Mouse (Mus musculus): ENCODE measurements around the gene Hs2st1.
A peak's percentile ranks its signal among the peaks of the same experiment; 100 is the strongest.

Hs2st1 gene

DNA sequence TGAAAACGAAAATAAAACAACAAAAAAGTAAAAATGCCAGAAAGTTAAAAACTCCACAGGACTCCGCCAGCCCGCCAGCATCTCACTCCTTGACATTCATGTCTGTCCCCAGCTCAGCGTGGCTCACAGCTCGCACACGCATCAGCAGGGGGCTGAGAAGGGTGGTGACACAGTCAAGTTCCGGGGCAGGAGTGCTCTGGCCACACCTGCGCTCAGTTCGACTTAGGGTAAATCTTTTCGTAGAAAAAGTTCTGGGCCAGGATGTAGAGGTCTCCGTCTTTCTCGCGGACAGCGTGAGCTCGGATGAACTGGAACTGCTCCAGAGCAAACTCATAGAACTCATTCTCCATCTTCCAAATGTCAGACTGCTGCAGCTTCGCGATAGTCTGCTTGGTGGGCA lies 135.7 kb downstream of the Hs2st1 start:
- peak; percentile 49 for DNase-seq

DNA sequence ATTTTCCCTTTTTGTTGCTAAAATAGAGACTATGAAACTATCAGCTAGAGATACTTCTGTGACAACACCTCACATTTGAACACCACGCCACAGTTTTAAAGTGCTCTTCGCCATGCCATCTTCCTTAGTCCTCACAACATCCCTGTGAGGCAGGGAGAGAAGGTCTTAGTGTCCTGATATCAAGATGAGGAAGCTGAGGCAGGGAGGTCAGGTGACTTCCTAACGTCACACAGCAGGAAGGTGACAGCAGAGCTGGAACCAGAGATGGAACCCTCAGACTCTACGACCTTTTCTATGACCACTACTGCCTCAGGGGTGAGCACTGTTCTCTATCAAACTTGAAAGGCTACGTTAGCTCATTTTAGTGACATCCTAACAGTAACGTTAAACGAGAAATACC lies 136.9 kb downstream of the Hs2st1 start:
- peak; percentile 33 for DNase-seq

DNA sequence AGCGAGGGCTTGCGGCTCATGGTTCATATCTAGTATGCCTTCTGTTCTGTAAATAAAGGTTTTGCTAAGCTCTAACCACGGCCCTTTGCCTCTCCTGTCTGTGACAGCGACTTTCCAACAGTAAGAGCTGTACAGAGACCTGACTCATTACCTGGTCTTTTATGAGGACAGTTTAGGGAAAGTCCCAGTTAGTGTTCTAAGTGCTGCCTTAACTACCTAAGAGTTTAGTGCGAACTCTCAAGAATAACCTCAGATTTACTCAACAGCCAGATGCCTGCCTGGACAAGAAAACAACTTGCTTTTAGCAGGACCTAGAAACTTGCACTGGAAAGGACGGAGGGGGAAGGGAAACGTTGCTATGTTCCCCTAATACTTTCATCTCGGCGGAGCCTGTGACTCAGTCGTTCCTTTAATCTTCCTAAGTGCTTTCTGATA lies 137.8 kb downstream of the Hs2st1 start:
- no peak for DNase-seq

DNA sequence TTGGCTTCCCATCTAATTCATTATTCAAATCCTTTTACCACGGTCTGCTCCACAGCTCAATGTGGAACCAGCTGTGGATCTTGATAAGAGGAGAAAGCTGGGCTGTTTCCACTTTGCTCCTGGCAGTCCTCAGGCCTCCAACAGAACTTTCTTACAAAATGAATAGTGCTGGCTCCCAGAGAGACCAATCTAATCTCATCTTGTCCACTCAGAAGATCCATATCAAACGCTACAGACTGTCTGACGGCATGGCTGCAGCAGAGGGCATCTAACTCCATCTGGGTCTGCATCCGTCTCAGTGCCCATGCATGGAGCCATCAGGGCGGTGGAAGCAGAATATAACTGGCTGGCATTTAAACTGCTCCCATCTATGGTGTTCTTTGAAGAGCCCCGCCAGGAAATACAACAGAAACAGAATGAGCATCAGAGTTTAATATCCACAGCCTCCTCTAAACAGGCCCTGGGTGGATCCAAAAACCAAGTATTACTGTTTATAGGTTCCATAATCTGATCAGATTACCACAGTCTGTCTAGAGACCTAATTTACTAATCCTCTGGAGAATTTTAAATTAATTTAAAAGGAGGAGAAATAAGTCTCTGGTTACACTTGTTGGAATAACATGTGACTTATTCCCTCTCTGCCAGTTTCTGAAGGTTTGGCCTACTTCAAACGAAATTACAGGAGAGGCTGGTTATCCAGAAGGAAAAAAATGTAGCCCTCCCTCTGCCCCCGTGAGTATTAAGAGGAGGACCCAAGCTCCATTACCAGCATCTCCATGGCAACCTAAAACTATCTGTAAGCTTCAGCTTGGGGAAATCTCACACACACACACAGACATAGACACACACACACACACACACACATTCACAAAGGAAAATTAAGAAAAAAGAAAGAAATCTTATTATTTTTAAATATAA lies 141.2 kb downstream of the Hs2st1 start:
- no peak for DNase-seq

DNA sequence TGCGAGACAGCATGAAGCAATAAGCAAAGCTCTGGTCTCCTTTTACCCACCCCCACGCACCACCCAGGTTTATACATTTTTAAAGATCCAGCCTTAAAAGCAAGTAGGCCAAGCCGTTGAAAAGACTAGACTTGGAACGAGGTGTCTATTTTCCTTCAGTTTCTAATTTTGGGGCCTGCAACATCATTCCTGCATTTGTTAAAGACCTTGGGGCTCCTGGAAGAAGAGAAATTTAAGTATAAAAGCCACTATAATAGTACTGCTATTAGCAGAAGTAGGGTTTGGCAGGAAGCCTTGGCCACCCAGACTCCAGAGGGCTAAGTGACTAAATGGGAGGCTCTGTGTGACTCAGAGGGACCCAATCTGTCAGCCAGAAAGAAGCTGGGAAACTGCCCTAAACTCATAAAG lies 144.9 kb downstream of the Hs2st1 start:
- DNase-seq: no peak

DNA sequence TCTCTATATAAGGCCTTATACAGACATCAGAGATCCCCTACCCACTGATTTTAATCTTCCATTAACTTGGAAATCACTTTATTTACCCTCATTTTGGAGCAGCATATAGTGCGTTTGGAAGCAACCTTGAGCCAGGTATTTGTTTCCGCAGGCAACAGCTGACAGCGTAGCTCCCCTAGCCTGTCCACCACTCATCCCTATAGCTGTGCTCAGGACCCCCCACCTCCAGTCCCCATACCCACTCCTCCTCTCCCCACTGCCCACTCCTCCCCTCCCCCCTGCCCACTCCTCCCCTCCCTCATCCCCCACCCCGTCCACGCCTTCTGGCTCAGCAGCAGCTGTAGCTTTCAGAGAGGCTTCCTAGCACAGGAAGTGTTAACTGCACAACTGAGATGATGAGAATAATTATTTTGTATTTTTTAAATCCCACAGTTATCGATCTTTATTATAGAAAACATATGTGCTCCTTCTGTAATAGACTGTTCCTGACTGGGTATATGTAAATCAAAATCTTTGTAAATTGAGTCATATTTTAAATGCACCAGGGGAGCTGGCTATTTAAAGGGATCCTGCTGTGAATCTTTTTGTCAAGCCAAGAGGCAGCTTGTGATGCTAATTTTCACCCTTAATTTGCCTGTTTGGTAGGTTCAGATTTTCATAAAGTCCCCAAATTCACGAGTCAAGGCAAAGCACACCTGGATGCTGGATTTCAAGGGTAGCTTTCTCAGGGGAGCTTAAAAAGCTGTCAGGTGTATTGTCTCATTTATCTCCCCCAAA lies 148.4 kb downstream of the Hs2st1 start:
- no peak for DNase-seq

DNA sequence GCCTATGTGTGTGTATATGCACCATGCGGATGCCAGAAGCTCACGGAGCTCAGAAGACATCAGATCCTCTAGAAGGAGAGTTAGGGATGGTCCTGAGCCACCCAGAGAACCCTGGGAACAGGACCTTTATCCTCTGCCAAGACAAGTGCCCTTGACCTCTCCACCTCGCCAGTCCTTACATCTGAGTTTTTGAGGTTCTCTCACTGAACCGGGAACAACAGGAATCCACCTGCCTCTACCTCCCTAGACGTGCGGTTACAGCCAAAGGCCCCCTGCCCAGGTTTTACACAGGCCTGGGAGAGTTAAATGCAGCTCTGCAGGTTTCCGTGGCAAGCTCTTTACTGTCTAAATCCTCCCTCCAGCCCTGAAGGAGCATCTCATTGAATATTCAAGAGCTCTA lies 156.2 kb downstream of the Hs2st1 start:
- DNase-seq: no peak

DNA sequence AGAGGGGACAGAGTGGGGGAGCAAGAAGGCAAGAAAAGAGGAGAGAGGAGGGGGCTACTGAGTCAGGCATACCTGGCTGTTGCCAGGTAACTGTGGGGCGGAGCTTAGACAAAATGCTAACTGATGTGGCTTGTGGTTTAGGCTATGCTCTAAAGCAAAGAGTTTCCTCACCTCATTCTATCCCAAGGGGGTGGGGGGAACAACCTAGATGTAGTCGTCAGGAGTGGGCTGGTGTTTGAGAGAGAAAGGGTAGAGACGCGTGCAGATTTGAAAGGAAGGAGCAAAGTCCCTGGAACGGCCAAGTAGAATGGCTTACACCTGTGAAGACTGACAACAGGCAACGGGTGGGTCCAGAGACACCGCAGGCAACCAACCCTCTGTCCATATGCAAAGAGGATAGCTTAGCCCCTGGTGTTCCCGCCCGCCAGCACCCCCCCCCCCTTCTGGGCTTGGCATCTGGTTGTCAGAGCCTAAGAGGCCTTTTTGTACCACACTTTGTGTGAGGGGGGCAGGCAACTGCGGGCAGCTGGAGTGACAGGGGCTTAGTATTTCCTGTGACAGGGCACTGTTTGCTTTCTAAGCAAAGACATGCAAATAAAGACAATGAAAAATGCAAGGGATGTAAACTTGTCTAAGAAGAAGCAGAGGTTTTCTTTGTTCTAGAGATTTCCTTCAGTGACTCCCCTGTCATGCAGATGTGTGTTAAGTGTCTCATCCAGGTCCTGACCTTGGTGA lies 157.3 kb downstream of the Hs2st1 start:
- DNase-seq: no peak

DNA sequence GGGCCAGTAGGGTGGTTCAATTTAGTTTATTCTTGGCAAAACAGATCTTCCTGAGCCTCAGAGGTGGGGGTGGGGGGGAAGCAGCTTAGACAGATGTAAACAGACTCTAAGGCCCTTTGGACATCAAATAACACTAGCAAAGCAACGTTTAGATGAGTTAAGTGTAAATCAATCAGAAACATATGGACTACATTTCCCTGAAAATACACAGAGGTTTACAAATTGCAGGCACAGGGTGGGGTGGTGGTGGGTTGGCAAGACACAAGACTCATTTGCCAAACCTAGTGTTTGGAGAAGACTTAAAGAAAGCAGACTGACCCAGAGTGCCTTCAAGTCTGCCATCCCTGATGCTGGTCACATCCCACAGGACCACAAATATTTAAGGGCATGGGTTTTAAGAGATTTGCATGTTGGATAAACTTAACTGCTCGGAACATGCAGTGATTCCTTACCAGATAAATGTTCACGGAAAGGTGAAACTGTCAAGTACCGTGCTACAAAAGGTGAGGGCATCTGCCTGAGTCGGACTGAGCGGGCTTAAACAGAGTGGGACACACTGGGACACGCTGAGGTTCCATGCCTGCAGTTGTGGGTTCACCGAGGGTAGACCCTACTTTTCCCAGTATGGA lies 158.2 kb downstream of the Hs2st1 start:
- no peak for DNase-seq

DNA sequence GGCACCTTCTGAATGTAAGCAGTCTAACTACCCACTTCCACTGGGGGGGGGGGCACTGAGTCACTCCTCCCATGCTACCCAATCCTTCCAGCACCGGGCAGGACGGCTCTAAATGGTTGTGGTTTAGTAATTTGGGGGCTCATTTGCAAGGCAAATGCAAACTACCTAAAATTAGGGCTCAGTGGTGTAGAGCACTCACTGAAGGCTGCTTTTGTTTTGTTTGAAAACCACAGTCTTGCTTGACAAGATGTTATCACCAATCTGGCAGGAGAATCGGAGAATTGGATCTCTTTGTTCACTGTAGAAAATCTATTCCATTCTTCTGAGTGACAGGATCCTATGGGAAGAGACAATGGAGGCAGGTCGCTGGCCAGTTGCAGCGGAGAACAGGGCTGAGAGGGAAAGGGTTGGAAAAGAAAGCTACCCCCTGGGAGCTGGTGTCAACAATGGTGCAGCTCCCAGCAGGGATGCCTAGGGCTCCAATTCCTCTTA lies 158.9 kb downstream of the Hs2st1 start:
- DNase-seq: no peak

DNA sequence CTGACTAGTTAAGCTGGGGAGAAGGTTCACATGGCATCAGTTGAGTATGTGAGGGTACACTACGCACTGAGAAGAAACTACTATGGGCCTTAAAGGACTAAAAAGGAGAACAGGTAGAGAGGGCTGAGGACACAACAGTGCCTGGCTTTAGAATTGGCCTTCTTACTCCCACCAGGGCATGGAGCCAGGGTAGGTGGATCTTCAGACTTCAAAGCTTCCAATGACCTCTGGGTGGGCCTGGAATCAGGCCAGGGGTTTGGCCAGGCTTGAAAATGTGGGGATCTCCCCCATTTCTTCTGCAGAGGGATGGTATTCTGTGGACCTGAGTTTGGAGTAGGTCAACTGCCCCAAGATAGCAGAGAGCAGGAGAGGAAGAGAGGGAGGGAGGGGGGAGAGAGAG lies 161.0 kb downstream of the Hs2st1 start:
- DNase-seq: no peak

DNA sequence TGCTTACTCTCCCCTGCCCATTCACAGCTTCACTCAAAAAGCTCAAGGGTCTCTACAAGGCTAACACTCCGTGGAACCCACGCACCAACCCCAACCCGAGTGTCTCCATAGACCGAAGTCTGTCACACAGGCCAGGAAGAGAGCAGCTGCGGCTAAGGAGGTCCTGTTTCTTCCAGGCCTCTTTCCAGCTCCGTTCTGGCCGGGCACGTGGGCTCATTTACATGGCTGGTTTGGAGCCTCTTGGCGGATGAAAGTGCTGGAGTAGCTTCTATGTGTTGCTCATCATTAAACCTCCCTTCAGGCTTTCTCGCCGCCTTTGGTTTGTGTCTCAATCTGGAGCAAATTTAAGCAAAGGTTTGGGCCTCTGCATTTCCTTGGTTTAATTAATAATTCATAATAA lies 164.7 kb downstream of the Hs2st1 start:
- DNase-seq: no peak

DNA sequence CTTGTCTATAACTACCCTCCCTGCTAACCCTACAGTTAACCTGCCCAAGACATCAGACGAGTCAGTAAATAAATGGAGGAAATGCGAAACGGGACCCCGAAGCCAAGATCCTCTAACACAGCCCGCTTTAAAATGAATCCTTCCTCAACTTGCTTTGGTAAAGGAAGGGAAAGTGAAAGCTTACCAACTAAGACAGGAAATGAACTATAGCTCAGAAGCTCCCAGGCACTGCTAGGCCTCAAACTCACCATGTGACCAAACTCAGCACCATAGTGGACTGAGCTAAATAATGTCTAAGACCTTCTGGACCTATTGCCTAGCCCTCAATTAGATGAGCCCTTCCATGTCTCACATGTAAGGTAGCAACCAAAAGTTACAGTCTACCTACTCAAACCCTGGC lies 168.7 kb downstream of the Hs2st1 start:
- no peak for DNase-seq

DNA sequence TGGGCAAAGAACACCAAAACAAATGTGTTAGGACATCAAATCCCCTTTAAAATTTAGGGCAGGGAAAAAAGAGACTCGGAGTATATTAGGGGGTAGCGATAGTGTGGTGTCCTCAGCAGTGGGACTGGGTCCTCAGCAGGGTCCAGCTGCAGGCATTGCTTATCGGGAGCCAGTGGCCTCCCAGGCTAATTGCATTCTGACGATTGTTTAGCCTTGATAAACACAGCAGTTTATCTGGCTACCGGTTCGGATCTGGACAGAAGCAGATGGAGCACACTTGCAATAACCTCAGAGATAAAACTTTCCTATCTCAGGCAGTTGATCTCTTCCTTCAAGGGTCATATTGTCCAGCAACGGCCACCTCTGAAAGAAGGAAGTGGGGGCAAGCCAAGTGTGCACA lies 169.1 kb downstream of the Hs2st1 start:
- no peak for DNase-seq

DNA sequence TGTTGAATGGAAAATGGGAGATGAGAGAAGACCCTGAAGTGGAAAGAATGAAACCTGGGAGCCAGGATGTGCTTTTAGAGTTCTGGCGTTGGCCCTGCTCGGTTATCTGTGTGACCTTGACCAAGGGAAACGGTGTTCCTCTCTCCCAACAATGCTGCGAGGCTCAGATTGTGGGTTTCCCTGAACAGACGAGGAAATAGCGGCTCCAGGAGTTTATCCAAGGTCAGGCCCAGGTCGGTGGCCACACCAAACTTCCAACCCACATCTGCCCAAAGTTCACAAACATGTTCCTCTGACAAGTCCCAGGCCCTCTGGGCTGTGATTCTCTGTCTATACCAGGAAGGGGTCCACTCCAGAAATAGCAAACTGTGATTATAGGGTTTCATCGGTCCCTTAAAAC lies 169.6 kb downstream of the Hs2st1 start:
- DNase-seq: peak; percentile 97

DNA sequence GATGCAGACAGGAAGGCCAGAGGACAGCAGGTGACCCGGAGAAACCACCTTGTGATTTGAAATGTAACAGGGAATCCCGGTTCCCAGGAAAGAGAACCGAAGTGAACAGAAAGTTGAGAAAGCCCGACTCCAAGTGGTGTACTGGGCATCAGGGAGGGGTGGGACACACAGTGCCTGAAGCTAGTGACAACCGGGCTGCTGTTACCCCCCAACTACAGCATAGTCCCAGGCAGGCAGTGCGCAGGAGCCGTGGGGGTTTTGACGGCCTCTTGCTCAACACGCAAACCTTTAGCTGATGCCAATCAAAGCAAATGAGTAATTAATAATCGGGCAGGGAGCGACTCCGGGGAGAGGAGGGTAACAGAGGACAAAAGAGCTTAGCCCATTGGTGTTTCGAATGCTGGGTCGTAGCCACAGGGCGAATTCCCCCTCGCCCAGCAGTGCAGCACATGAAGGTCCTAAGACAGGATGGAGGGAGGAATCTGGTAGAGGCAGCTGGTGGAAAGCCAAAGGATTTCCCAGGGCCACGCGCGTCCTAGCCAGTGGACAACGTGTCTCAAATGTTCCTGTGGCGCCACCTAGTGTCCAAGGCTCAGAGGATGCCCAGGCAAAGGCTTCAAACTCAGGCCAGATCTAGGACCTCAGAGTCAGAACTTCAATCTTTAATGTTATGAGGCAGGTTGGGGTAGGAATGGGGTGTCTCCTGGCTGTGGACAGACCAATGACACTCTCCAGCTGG lies 170.5 kb downstream of the Hs2st1 start:
- peak; percentile 97 for DNase-seq

DNA sequence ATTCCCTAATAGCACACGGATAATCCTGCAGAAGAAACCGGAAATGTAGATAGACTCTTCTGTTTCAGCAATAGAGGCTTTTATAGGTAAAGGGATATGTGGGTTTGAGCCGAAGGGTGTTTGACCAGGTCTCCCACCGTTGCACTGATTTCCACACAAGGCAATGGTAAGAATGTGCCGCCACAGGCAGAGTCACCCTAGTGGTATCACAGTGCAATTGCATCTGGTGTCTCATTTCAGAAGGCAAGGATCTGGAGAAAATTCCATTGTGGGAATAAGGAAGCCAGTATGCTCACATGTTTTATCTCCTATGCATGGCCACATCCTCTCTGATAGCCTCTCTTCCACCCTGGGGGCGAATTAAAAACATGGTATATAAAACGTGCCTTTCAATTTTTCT lies 171.8 kb downstream of the Hs2st1 start:
- no peak for DNase-seq

DNA sequence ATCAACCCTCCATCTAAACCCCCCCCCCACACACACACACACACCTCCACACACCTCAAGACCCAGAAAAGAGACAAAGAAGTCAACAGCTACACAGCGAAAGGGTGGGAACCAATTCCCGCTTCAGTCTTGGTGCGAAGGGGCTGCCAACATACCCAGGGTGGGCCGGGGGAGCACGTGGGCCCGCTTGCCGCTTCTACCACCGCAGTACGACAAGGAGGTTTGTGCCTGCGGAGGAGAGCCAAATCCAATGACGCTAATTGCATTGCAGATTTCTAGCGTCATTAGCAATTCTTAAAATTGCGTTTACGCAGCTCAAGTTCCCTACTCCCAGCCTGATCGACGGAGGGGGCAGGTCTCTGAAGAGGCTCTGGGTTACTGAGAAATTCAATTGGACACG lies 173.5 kb downstream of the Hs2st1 start:
- no peak for DNase-seq

DNA sequence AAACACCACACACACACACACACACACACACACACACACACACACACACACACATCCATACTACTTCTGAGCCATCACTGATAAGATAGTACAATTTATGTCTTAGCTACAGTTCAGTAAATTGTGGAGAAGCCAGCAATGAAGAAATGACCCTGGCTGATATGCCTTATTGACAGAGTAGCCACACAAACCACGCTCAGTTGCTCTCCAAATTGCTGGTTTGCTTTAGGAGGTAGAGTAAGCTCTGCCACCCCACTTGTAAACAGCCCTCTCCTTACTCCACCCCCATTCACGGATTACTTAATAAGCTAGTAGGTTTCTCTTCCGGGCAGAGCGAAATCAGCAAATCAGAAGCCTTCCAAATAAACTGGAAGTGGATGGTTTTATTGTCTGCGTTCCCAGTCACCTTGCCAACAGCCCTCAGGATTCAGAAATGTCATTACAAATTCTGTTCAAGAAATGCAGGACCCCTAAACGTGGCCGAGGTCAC lies 175.5 kb downstream of the Hs2st1 start:
- no peak for DNase-seq

DNA sequence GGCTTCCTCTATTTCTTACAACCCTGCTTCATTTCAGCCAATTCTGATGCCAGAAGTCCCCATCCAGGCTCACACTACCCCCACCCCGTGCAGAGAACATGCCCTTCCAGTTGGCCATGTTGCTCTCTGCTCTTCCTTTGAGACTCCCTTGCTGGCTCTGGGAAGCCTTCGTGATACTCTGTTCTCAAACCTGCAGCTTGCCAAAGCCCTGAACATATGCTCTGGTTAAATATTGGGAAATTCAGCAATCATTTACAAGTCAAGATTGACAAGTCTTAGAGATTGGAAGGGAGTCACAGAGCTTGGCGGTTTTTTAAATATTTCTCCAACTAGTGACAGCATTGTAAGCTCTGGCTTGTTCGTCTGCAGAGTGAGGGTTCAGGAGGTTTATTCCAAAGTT lies 183.5 kb downstream of the Hs2st1 start:
- no peak for DNase-seq

DNA sequence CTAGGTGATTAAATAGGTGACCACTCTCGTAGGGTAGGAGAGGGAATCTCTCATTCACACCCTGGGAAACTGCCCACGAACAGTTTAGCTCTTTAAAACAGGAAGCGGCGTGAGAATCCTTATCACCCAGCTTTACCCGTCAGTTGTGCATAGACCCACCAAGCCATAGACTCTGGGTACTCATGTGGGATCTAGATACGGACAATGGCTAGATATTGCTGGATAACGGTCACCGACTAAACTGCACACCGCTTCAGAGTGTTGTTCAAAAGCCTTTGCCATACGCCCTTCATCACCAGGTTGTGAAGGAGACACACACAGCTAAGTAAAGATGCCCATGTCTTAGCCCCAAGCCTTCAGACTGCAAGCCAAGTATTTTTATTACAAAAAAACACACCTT lies 185.3 kb downstream of the Hs2st1 start:
- DNase-seq: no peak

DNA sequence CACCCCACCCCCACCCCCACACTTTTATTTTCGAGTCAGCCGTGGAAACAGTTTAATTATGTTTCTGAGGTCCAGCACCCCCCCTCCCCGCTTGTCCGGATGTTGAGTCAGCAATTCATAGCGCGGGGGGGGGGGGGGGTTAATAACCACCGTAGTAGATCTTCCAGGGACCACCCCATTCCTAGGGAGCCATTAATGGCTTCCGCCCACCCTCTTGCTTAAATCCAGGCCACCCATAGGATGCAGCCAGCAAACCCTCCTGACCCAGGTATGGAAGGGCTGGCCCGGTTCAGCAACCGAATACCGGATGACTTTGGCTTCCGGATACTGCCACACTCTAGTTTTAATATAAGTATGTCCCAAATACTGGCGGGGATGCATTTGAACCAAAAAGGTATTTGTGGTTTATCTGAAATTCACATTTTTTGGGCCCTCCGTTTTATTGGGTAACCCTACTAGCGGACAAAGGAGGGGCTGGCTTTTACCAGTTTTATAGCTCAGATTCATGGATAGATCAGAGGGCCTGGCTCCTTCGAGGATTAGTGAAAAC lies 188.5 kb downstream of the Hs2st1 start:
- DNase-seq: no peak

Measured in heart, adult 11 months (tissue).